Mouse (Mus musculus): ENCODE results near the gene Gzmn.
"Not testable (repeated sequence)": the region's sequence is repeated elsewhere in the genome, so short reads cannot be mapped to it uniquely, and the experiment has no call there.

Gene Gzmn

GRCm38 (mm10) chr14:56174499-56174898 is at the start of gene Gzmn:
Gene Gzmn (minus strand): TSS chr14:56174599.
- in situ Hi-C loops (cut with MboI, MseI) = no loop called here

GRCm38 (mm10) chr14:56211317-56211716 is 36.9 kb upstream of the Gzmn start, which contains the start of gene Gzmf:
Gene Gzmf (minus strand): TSS chr14:56211417.
- in situ Hi-C loops (cut with MboI, MseI) = no loop called here

- in situ Hi-C loops (cut with MboI, MseI) = loop anchor here (5.0 kb wide), 1 partner anchor 102 kb away; no protein-coding TSS in a partner anchor
These were observed 31.2 kb upstream of the Gzmn start for GRCm38 (mm10) chr14:56205613-56206012.

GRCm38 (mm10) chr14:56205021-56205420 is 30.6 kb upstream of the Gzmn start:
- in situ Hi-C loops (cut with MboI, MseI) = loop anchor here (5.0 kb wide), 1 partner anchor 102 kb away; no protein-coding TSS in a partner anchor

GRCm38 (mm10) chr14:56203975-56204374 is 29.6 kb upstream of the Gzmn start:
- in situ Hi-C loops (cut with MboI, MseI) = no loop called here

- in situ Hi-C loops (cut with MboI, MseI) = no loop called here
These were observed 12.5 kb upstream of the Gzmn start for GRCm38 (mm10) chr14:56186946-56187345.

- in situ Hi-C loops (cut with MboI, MseI) = no loop called here
These were observed 12.1 kb upstream of the Gzmn start for GRCm38 (mm10) chr14:56186521-56186920.

GRCm38 (mm10) chr14:56177651-56178050 is 3.3 kb upstream of the Gzmn start:
- in situ Hi-C loops (cut with MboI, MseI) = not testable (repeated sequence)

- in situ Hi-C loops (cut with MboI, MseI) = no loop called here
These were observed 1.0 kb downstream of the Gzmn start for GRCm38 (mm10) chr14:56173396-56173795.

GRCm38 (mm10) chr14:56172744-56173143 is 1.7 kb downstream of the Gzmn start:
- in situ Hi-C loops (cut with MboI, MseI) = no loop called here

- in situ Hi-C loops (cut with MboI, MseI) = no loop called here
These were observed 6.4 kb downstream of the Gzmn start for GRCm38 (mm10) chr14:56168009-56168408.

GRCm38 (mm10) chr14:56162109-56162508 is 12.3 kb downstream of the Gzmn start:
- in situ Hi-C loops (cut with MboI, MseI) = no loop called here

GRCm38 (mm10) chr14:56159479-56159878 is 14.9 kb downstream of the Gzmn start, which contains the start of gene Gzmg:
Gene Gzmg (minus strand): TSS chr14:56159579.
- in situ Hi-C loops (cut with MboI, MseI) = not testable (repeated sequence)

- in situ Hi-C loops (cut with MboI, MseI) = no loop called here
These were observed 19.1 kb downstream of the Gzmn start for GRCm38 (mm10) chr14:56155340-56155739.

- in situ Hi-C loops (cut with MboI, MseI) = loop anchor here (10.0 kb wide), 1 partner anchor 1581 kb away; no protein-coding TSS in a partner anchor
These were observed 40.7 kb downstream of the Gzmn start for GRCm38 (mm10) chr14:56133675-56134074.

- in situ Hi-C loops (cut with MboI, MseI) = loop anchor here (10.0 kb wide), 1 partner anchor 1582 kb away; no protein-coding TSS in a partner anchor
These were observed 41.9 kb downstream of the Gzmn start, which contains the start of gene Gzmd for GRCm38 (mm10) chr14:56132508-56132907. Gene Gzmd (minus strand): TSS chr14:56132608.

- in situ Hi-C loops (cut with MboI, MseI) = no loop called here
These were observed 46.1 kb downstream of the Gzmn start for GRCm38 (mm10) chr14:56128341-56128740.

GRCm38 (mm10) chr14:56123516-56123915 is 50.9 kb downstream of the Gzmn start:
- in situ Hi-C loops (cut with MboI, MseI) = no loop called here

GRCm38 (mm10) chr14:56120525-56120924 is 53.9 kb downstream of the Gzmn start, which contains the start of gene Gzme:
Gene Gzme (minus strand): TSS chr14:56120625.
- in situ Hi-C loops (cut with MboI, MseI) = no loop called here

Data from T-helper 1 cell (primary cell).